Mouse (Mus musculus) CH12.LX (cell line): Measurements from ENCODE around the gene Olfr1133. TPM values are rescaled to one million over a fixed set of nuclear protein-coding genes. Genes with fewer than 3 reads are reported as not detected.
A peak's percentile ranks its signal among the peaks of the same experiment; 100 is the strongest.

Experiments used
- DNase-seq: peaks from one replicate; pipeline ENCODE4 v3.0.0-alpha.2; 2013; ENCODE audit errors: extremely low read depth
- H3K27ac ChIP-seq: 2 replicates; pipeline ENCODE4 v1.5.1; 2012; ENCODE audit warnings: low read depth, mild to moderate bottlenecking, control low read depth, moderate library complexity; ENCODE audit not compliant: insufficient read depth
- H3K27me3 ChIP-seq: replicated peaks from 2 replicates; pipeline ENCODE3; 2012; ENCODE audit warnings: inconsistent platforms
- H3K36me3 ChIP-seq, 2 experiments: replicated peaks in 1 of 2; 2 replicates each; pipeline versions ENCODE3 to v1.6.1; 2012; ENCODE audit warnings: inconsistent platforms in 1 of 2, low read length in 1 of 2, mild to moderate bottlenecking in 1 of 2, mixed read lengths in 1 of 2, moderate library complexity in 1 of 2; ENCODE audit not compliant: control insufficient read depth in 1 of 2, insufficient read depth in 1 of 2
- H3K4me1 ChIP-seq, 2 experiments: 2 replicates each; pipeline ENCODE4 v1.6.1; 2012; ENCODE audit warnings: inconsistent platforms in 1 of 2, moderate library complexity in 1 of 2; ENCODE audit not compliant: insufficient read depth in 2 of 2, control insufficient read depth in 1 of 2
- H3K4me2 ChIP-seq: 2 replicates; pipeline ENCODE4 v1.6.1; 2012; ENCODE audit warnings: low read depth, mild to moderate bottlenecking, control low read depth; ENCODE audit not compliant: poor library complexity, insufficient read depth, severe bottlenecking
- H3K4me3 ChIP-seq, 3 experiments: fragments of 150-350 bp in 1 of 3; sonication (generic) in 1 of 3; replicated peaks in 1 of 3; 2 replicates each; pipeline versions ENCODE3 to v1.5.1; 2011 to 2012; ENCODE audit warnings: low read depth in 2 of 3, low read length in 2 of 3, mild to moderate bottlenecking in 2 of 3, moderate library complexity in 2 of 3, control low read depth in 1 of 3, improper control_type of control experiment in 1 of 3, inconsistent platforms in 1 of 3, mixed read lengths in 1 of 3; ENCODE audit not compliant: poor library complexity in 1 of 3
- H3K79me2 ChIP-seq: replicated peaks from 2 replicates; pipeline ENCODE4 v1.6.1; 2012; ENCODE audit warnings: mild to moderate bottlenecking, moderate library complexity; ENCODE audit not compliant: control insufficient read depth, poor library complexity, insufficient read depth, severe bottlenecking; ENCODE audit errors: extremely low read depth
- H3K9ac ChIP-seq: 2 replicates; pipeline ENCODE4 v1.6.1; 2012; ENCODE audit warnings: low read depth, mild to moderate bottlenecking, control low read depth, moderate library complexity; ENCODE audit not compliant: insufficient read depth
- H3K9me3 ChIP-seq: replicated peaks from 2 replicates; pipeline ENCODE3; 2012; ENCODE audit warnings: low read length, inconsistent platforms, mixed read lengths
- BHLHE40 ChIP-seq: IDR thresholded peaks from 2 replicates; pipeline ENCODE4 v1.6.1; 2011; ENCODE audit warnings: mild to moderate bottlenecking, low read depth, low read length, improper control_type of control experiment
- E2F4 ChIP-seq: IDR thresholded peaks from 2 replicates; pipeline ENCODE4 v1.6.1; 2011; ENCODE audit warnings: low read depth, low read length, improper control_type of control experiment; ENCODE audit not compliant: insufficient replicate concordance
- ETS1 ChIP-seq: conservative IDR thresholded peaks from 2 replicates; pipeline ENCODE4 v1.6.1; 2012; ENCODE audit warnings: low read depth, mild to moderate bottlenecking, inconsistent platforms, low read length, improper control_type of control experiment, moderate library complexity
- IRF4 ChIP-seq: IDR thresholded peaks from 2 replicates; pipeline ENCODE4 v1.6.1; 2014; ENCODE audit warnings: low read depth, mild to moderate bottlenecking, inconsistent platforms, low read length, improper control_type of control experiment
- JUN ChIP-seq: IDR thresholded peaks from 2 replicates; pipeline ENCODE4 v1.6.1; 2011; ENCODE audit warnings: low read depth, mild to moderate bottlenecking, low read length, improper control_type of control experiment, moderate library complexity; ENCODE audit not compliant: insufficient read depth
- MAFK ChIP-seq: IDR thresholded peaks from 2 replicates; pipeline ENCODE4 v1.6.1; 2011; ENCODE audit warnings: low read length, improper control_type of control experiment; ENCODE audit not compliant: insufficient replicate concordance
- MAZ ChIP-seq: IDR thresholded peaks from 2 replicates; pipeline ENCODE4 v1.6.1; 2012; ENCODE audit warnings: low read depth, mild to moderate bottlenecking, inconsistent platforms, low read length, improper control_type of control experiment, moderate library complexity
- MEF2A ChIP-seq: IDR thresholded peaks from 2 replicates; pipeline ENCODE4 v1.6.1; 2014; ENCODE audit warnings: low read depth, mild to moderate bottlenecking, inconsistent platforms, low read length, improper control_type of control experiment, borderline replicate concordance
- PAX5 ChIP-seq: IDR thresholded peaks from 2 replicates; pipeline ENCODE4 v1.6.1; 2012; ENCODE audit warnings: low read length, inconsistent platforms, mixed read lengths
- RAD21 ChIP-seq: IDR thresholded peaks from 2 replicates; pipeline ENCODE4 v1.6.1; 2011; ENCODE audit warnings: low read depth, mild to moderate bottlenecking, low read length, improper control_type of control experiment, moderate library complexity
- TBP ChIP-seq: conservative IDR thresholded peaks from 2 replicates; pipeline ENCODE4 v1.6.1; 2011; ENCODE audit warnings: low read depth, low read length, improper control_type of control experiment
- ZMIZ1 ChIP-seq: IDR thresholded peaks from 2 replicates; pipeline ENCODE4 v1.6.1; 2012; ENCODE audit warnings: low read depth, mild to moderate bottlenecking, inconsistent platforms, low read length, improper control_type of control experiment
- ZNF384 ChIP-seq: IDR thresholded peaks from 2 replicates; pipeline ENCODE4 v1.6.1; 2012; ENCODE audit warnings: low read depth, low read length, improper control_type of control experiment, inconsistent platforms
- dilution Hi-C: fragments of 300-500 bp; cut with MboI; formaldehyde crosslinking; loops from 2 replicates; pipeline ENCODE4 v1.14.3; 2020; ENCODE audit warnings: low sequenced_read_pairs; ENCODE audit not compliant: extremely low pct_unique_long_range_greater_than_20kb, extremely low pct_ligation_motif_present
- in situ Hi-C: fragments of 300-500 bp; cut with MboI; formaldehyde crosslinking; loops from 3 replicates; pipeline ENCODE4 v1.14.3; 2019; ENCODE audit warnings: low sequenced_read_pairs, low pct_ligation_motif_present, low pct_unique_long_range_greater_than_20kb, mixed read lengths
- polyA plus RNA-seq: library from polyadenylated mRNA; unstranded; fragments of >175 nt; gene quantifications from 2 replicates; pipeline ENCODE4 v1.2.1, GENCODE M21; 2012; ENCODE audit warnings: low read depth; ENCODE audit not compliant: insufficient read length
- total RNA-seq, 2 experiments: library from RNA; depleted of rRNA; stranded (reverse); fragments of 300-350 nt in 1 of 2; fragments of >200 nt in 1 of 2; gene quantifications; 2 replicates each; pipeline ENCODE4 v1.2.3; 2012 to 2014

Olfr1133 gene
- total and polyA plus RNA-seq, 3 experiments = not detected

DNA sequence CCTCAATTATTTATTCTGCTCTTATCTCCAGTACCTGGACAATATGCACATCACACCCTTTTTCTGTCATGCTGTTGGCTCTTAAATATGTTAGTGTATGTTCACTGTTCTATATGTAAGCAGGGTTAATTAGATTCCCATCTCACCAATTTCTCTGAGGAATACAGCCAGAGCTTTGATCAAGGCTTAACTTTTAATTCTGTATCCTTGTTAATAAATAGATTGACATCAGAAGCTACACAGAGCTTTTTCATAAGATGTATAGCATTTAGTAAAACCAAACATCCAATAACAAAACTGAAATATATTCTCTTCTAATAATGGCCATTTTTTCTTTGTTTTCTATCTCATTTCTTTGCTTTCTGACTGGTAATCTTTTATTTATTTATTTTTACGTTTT, 26.4 kb upstream of the Olfr1133 start, which contains the start of gene Olfr1135:
Gene Olfr1135, minus strand, starts transcription at position 101 of the 400 bp plus-strand sequence.
- TF ChIP-seq TBP (no peak), RAD21 (no peak), ZMIZ1 (no peak), ZNF384 (no peak), E2F4 (no peak), ETS1 (no peak), MEF2A (no peak)
- in situ Hi-C loops = no loop called here
- Histone ChIP-seq H3K9me3 (peaks cover 9% of the 10 kb centered on the region), H3K36me3 (no peaks in the 10 kb centered on the region), H3K27me3 (no peaks in the 10 kb centered on the region), H3K4me3 (no peak within 1 kb of the TSS), H3K4me2 (no peak within 1 kb of the TSS), H3K4me1 (no peaks in the 10 kb centered on the region), H3K79me2 (no peaks in the 10 kb centered on the region), H3K9ac (no peak within 1 kb of the TSS), H3K27ac (no peak within 1 kb of the TSS)
- dilution Hi-C loops = no loop called here
- no peak for DNase-seq

GRCm38 (mm10) chr2:87658360-87658759, 11.2 kb upstream of the Olfr1133 start, which contains the start of gene Olfr1134:
Olfr1134 (minus strand) TSS chr2:87658460.
- Histone ChIP-seq H3K36me3 (no peaks in the 10 kb centered on the region), H3K9ac (no peak within 1 kb of the TSS), H3K4me1 (no peaks in the 10 kb centered on the region), H3K79me2 (no peaks in the 10 kb centered on the region), H3K27me3 (no peaks in the 10 kb centered on the region), H3K4me3 (no peak within 1 kb of the TSS), H3K27ac (no peak within 1 kb of the TSS), H3K9me3 (peaks cover 19% of the 10 kb centered on the region), H3K4me2 (no peak within 1 kb of the TSS)
- dilution Hi-C loops (no loop called here), in situ Hi-C loops (no loop called here)
- TF ChIP-seq MAZ = no peak
- TF ChIP-seq JUN = no peak
- no peak for TF ChIP-seq PAX5
- no peak for TF ChIP-seq MAFK
- no peak for DNase-seq

DNA sequence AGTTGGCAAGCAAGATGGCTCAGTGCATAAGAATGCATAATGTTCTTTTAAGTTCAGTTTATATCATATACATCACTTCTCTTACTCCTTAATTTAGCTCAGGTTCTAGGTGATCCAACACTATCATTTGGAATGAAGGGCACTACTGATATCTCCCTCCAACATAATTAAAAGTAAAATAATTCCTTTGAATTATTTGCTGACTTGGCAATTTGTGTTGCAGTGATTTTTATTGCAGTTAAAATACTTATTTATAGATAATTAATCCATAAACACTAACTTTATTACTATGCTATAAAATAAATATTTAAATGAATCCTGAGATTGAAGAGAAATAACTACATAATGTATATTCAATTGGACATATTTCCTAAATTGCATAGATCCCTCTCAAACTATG, 4.7 kb downstream of the Olfr1133 start:
- no peaks in the 10 kb centered on the region for H3K27me3 ChIP-seq
- H3K9ac ChIP-seq = no peak overlapping the region
- no peak overlapping the region for H3K4me2 ChIP-seq
- no peaks in the 10 kb centered on the region for H3K36me3 ChIP-seq
- no peak overlapping the region for H3K4me3 ChIP-seq
- H3K27ac ChIP-seq = no peak overlapping the region
- in situ Hi-C loops (no loop called here), dilution Hi-C loops (no loop called here)
- no peaks in the 10 kb centered on the region for H3K4me1 ChIP-seq
- no peak for DNase-seq
- H3K9me3 ChIP-seq = peaks cover 18% of the 10 kb centered on the region
- H3K79me2 ChIP-seq = no peaks in the 10 kb centered on the region
- TF ChIP-seq BHLHE40 = no peak
- no peak for TF ChIP-seq TBP
- peak; percentile 71; the same call in 1 of the 2 replicates for TF ChIP-seq MAFK
- no peak for TF ChIP-seq IRF4
